Mouse (Mus musculus) small intestine, adult 2 months (tissue): ENCODE data around the gene CN725425.

ENCODE experiments used
- CTCF ChIP-seq: fragments of 200-500 bp; IDR thresholded peaks from 2 replicates; pipeline ENCODE4 v1.5.1; 2012; ENCODE audit warnings: low read depth, mild to moderate bottlenecking, control low read depth, inconsistent platforms, low read length, moderate library complexity, mixed read lengths; ENCODE audit not compliant: insufficient replicate concordance, insufficient read length; ENCODE audit errors: extremely low read depth
- POLR2A ChIP-seq: fragments of 200-500 bp; IDR thresholded peaks from 2 replicates; pipeline ENCODE4 v1.6.1; 2012; ENCODE audit warnings: low read depth, mild to moderate bottlenecking, control low read depth, inconsistent platforms, low read length, moderate library complexity

DNA sequence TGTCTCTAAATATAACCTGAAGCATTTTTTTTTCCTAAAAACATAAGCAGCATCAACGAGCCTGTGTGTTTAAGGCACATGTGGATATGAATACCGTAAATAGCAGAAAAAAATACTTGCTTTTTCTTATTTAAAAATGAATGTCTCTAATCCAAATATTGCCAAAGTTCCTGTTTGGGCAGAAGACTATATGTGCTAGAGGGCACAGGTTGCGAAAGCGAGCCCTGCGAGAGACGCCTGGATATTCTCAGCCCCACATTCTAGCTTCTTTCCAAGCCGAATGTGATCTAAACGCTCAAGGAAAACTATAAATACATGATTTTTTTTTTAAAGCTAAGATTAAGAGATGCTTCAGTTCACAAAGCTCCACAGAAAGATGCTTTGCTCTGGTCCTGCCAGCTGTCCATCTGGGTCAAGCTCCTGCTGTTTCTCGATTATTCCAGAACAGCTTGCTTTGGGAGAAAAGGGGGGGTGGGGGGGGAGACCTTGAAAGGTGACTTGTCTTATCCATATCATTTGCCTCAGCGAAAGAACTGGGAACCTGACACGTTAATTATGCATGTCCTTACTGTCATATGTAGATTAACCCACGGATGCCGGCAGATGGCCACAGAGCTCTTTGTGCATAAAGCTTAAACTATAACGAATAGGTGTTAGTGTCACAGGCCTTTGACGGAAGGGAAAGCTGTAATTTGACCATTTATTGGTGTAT lies 19.2 kb upstream of the CN725425 start:
- TF ChIP-seq POLR2A = no peak
- no peak for TF ChIP-seq CTCF
